Mouse (Mus musculus) heart, embryonic 15.5 days (tissue): ENCODE data around the gene Ptpre. TPM values are rescaled to one million over a fixed set of nuclear protein-coding genes. Genes with fewer than 3 reads are reported as not detected.
A peak's percentile ranks its signal among the peaks of the same experiment; 100 is the strongest.
"Not testable (repeated sequence)": the region's sequence is repeated elsewhere in the genome, so short reads cannot be mapped to it uniquely, and the experiment has no call there.

Source experiments
- ATAC-seq: fragments of 200-750 bp; cut with Nextera tagmentation; replicated peaks from 2 replicates; pipeline ENCODE4 v1.8.0; 2017; ENCODE audit warnings: low read depth, moderate TSS enrichment; ENCODE audit not compliant: insufficient number of reproducible peaks, insufficient read depth, low FRiP score
- H3K27ac ChIP-seq: fragments of 300-500 bp; sonication (generic); 2 replicates; pipeline ENCODE4 v1.5.1; 2015; ENCODE audit warnings: mild to moderate bottlenecking, inconsistent platforms
- H3K27me3 ChIP-seq: fragments of 300-500 bp; sonication (generic); 2 replicates; pipeline ENCODE4 v1.6.1; 2015; ENCODE audit warnings: inconsistent platforms
- H3K36me3 ChIP-seq: fragments of 300-500 bp; sonication (generic); 2 replicates; pipeline ENCODE4 v1.6.1; 2015; ENCODE audit warnings: mild to moderate bottlenecking, inconsistent platforms
- H3K4me1 ChIP-seq: fragments of 300-500 bp; sonication (generic); replicated peaks from 2 replicates; pipeline ENCODE4 v1.6.1; 2015; ENCODE audit warnings: inconsistent platforms
- H3K4me2 ChIP-seq: fragments of 300-500 bp; sonication (generic); 2 replicates; pipeline ENCODE4 v1.6.1; 2015; ENCODE audit warnings: inconsistent platforms, mild to moderate bottlenecking, moderate library complexity
- H3K4me3 ChIP-seq: fragments of 300-500 bp; sonication (generic); 2 replicates; pipeline ENCODE4 v1.5.1; 2015; ENCODE audit warnings: mild to moderate bottlenecking, inconsistent platforms
- H3K9ac ChIP-seq: fragments of 300-500 bp; sonication (generic); 2 replicates; pipeline ENCODE4 v1.6.1; 2015; ENCODE audit warnings: mild to moderate bottlenecking, inconsistent platforms
- H3K9me3 ChIP-seq: fragments of 300-500 bp; sonication (generic); replicated peaks from 2 replicates; pipeline ENCODE4 v1.6.1; 2016; ENCODE audit warnings: inconsistent platforms
- WGBS: fragments of 180-500 bp; shearing (Covaris S2); methylation state at CpG from one replicate; pipeline ENCODE4 v1.1.7; 2015; ENCODE audit warnings: mixed read lengths; 5-methylcytosine and 5-hydroxymethylcytosine counted together
- polyA plus RNA-seq: library from polyadenylated mRNA; unstranded; fragments of >200 nt; fragmentation: Nextera tagmentation; extraction: Ambion mirVana; gene quantifications from 2 replicates; pipeline ENCODE4 v1.2.1, GENCODE M21; 2015

The Ptpre gene
- polyA plus RNA-seq, 1 experiment from 2014 or later = 2.1 TPM

- no peaks in the 10 kb centered on the region for H3K36me3 ChIP-seq
- no peak for ATAC-seq
- no peak overlapping the region for H3K27ac ChIP-seq
- no peak overlapping the region for H3K9ac ChIP-seq
- H3K4me2 ChIP-seq = no peak overlapping the region
- no peak overlapping the region for H3K4me3 ChIP-seq
- WGBS = 39% methylated on average over 16 of the region's 16 CpGs
- no peaks in the 10 kb centered on the region for H3K9me3 ChIP-seq
- 0 out of 2 replicates have a peak, but pooled peaks cover 5% of the 10 kb centered on the region for H3K27me3 ChIP-seq
- H3K4me1 ChIP-seq = no peaks in the 10 kb centered on the region
Observed at GRCm38 (mm10) chr7:135668852-135669739, 131.8 kb downstream of the Ptpre start.

- no peak for ATAC-seq
- Histone ChIP-seq H3K9ac (no peak overlapping the region), H3K4me3 (no peak overlapping the region), H3K4me1 (peaks cover 6% of the 10 kb centered on the region), H3K9me3 (no peaks in the 10 kb centered on the region), H3K27ac (no peak overlapping the region), H3K27me3 (0 out of 2 replicates have a peak, but pooled peaks cover 9% of the 10 kb centered on the region), H3K4me2 (no peak overlapping the region), H3K36me3 (no peaks in the 10 kb centered on the region)
- 51% methylated on average over 3 of the region's 3 CpGs for WGBS
Observed at GRCm38 (mm10) chr7:135673576-135673975, 136.3 kb downstream of the Ptpre start.

GRCm38 (mm10) chr7:135676722-135677121 lies 139.4 kb downstream of the Ptpre start:
- H3K9me3 ChIP-seq = no peaks in the 10 kb centered on the region
- peaks cover 6% of the 10 kb centered on the region for H3K4me1 ChIP-seq
- 0 out of 2 replicates have a peak, but pooled peaks have one; percentile 28 for ATAC-seq
- H3K27me3 ChIP-seq = 0 out of 2 replicates have a peak, but pooled peaks cover 9% of the 10 kb centered on the region
- WGBS = 40% methylated on average over 8 of the region's 8 CpGs
- H3K4me2 ChIP-seq = no peak overlapping the region
- no peak overlapping the region for H3K27ac ChIP-seq
- no peak overlapping the region for H3K4me3 ChIP-seq
- H3K9ac ChIP-seq = no peak overlapping the region
- no peaks in the 10 kb centered on the region for H3K36me3 ChIP-seq

- no peak overlapping the region for H3K4me3 ChIP-seq
- no peak for ATAC-seq
- H3K4me1 ChIP-seq = peaks cover 6% of the 10 kb centered on the region
- H3K9ac ChIP-seq = no peak overlapping the region
- no peaks in the 10 kb centered on the region for H3K9me3 ChIP-seq
- 68% methylated on average over 5 of the region's 5 CpGs for WGBS
- H3K27ac ChIP-seq = no peak overlapping the region
- peaks cover 6% of the 10 kb centered on the region; the same call in 1 of the 2 replicates for H3K36me3 ChIP-seq
- H3K4me2 ChIP-seq = no peak overlapping the region
- H3K27me3 ChIP-seq = 0 out of 2 replicates have a peak, but pooled peaks cover 9% of the 10 kb centered on the region
Observed at GRCm38 (mm10) chr7:135680334-135680733, 143.1 kb downstream of the Ptpre start.

GRCm38 (mm10) chr7:135684098-135684497 lies 146.8 kb downstream of the Ptpre start:
- not testable (repeated sequence) for H3K4me2 ChIP-seq, H3K27ac ChIP-seq, H3K9me3 ChIP-seq, H3K4me1 ChIP-seq, H3K4me3 ChIP-seq, H3K27me3 ChIP-seq, H3K9ac ChIP-seq, ATAC-seq
- 68% methylated on average over 4 of the region's 4 CpGs for WGBS
- peaks cover 42% of the 10 kb centered on the region for H3K36me3 ChIP-seq

GRCm38 (mm10) chr7:135684938-135685337 lies 147.7 kb downstream of the Ptpre start:
- no peak overlapping the region for H3K27ac ChIP-seq
- H3K4me2 ChIP-seq = no peak overlapping the region
- ATAC-seq = no peak
- no peak overlapping the region for H3K4me3 ChIP-seq
- WGBS = 68% methylated on average over 7 of the region's 7 CpGs
- H3K4me1 ChIP-seq = no peaks in the 10 kb centered on the region
- peaks cover 49% of the 10 kb centered on the region for H3K36me3 ChIP-seq
- H3K9ac ChIP-seq = no peak overlapping the region
- no peaks in the 10 kb centered on the region for H3K9me3 ChIP-seq
- no peaks in the 10 kb centered on the region for H3K27me3 ChIP-seq

GRCm38 (mm10) chr7:135689396-135689795 lies 152.1 kb downstream of the Ptpre start:
- H3K36me3 ChIP-seq = peaks cover 78% of the 10 kb centered on the region
- no peaks in the 10 kb centered on the region for H3K4me1 ChIP-seq
- no peak for ATAC-seq
- no peak overlapping the region for H3K4me3 ChIP-seq
- H3K9ac ChIP-seq = no peak overlapping the region
- no peak overlapping the region for H3K27ac ChIP-seq
- no peak overlapping the region for H3K4me2 ChIP-seq
- 92% methylated on average over 7 of the region's 7 CpGs for WGBS
- H3K27me3 ChIP-seq = no peaks in the 10 kb centered on the region
- no peaks in the 10 kb centered on the region for H3K9me3 ChIP-seq

- H3K36me3 ChIP-seq = peaks cover 76% of the 10 kb centered on the region
- no peak overlapping the region for H3K4me3 ChIP-seq
- H3K9ac ChIP-seq = no peak overlapping the region
- no peak for ATAC-seq
- 91% methylated on average over 5 of the region's 5 CpGs for WGBS
- H3K4me1 ChIP-seq = peaks cover under 1% of the 10 kb centered on the region; the same call in 1 of the 2 replicates
- no peaks in the 10 kb centered on the region for H3K27me3 ChIP-seq
- H3K27ac ChIP-seq = no peak overlapping the region
- H3K9me3 ChIP-seq = no peaks in the 10 kb centered on the region
- H3K4me2 ChIP-seq = no peak overlapping the region
Observed at GRCm38 (mm10) chr7:135691941-135692340, 154.7 kb downstream of the Ptpre start.

- ATAC-seq = no peak
Observed at GRCm38 (mm10) chr7:135694130-135694529, 156.8 kb downstream of the Ptpre start.

GRCm38 (mm10) chr7:135694796-135695195 lies 157.5 kb downstream of the Ptpre start:
- WGBS = 94% methylated on average over 5 of the region's 5 CpGs
- Histone ChIP-seq H3K36me3 (peaks cover 69% of the 10 kb centered on the region), H3K9ac (no peak overlapping the region), H3K27me3 (no peaks in the 10 kb centered on the region), H3K4me1 (peaks cover 19% of the 10 kb centered on the region), H3K4me2 (no peak overlapping the region), H3K4me3 (no peak overlapping the region), H3K9me3 (no peaks in the 10 kb centered on the region), H3K27ac (no peak overlapping the region)
- ATAC-seq = no peak

More at GRCm38 (mm10) chr7:135694130-135694529, 156.8 kb downstream of the Ptpre start:
- no peak overlapping the region for H3K4me3 ChIP-seq
- WGBS = 91% methylated on average over 4 of the region's 4 CpGs
- no peak overlapping the region for H3K9ac ChIP-seq
- H3K4me2 ChIP-seq = no peak overlapping the region
- peaks cover 75% of the 10 kb centered on the region for H3K36me3 ChIP-seq
- H3K4me1 ChIP-seq = peaks cover 15% of the 10 kb centered on the region
- H3K27ac ChIP-seq = no peak overlapping the region
- no peaks in the 10 kb centered on the region for H3K27me3 ChIP-seq
- H3K9me3 ChIP-seq = no peaks in the 10 kb centered on the region

GRCm38 (mm10) chr7:135696127-135696526 lies 158.8 kb downstream of the Ptpre start:
- ATAC-seq = no peak
- WGBS = 70% methylated on average over 4 of the region's 4 CpGs
- H3K4me1 ChIP-seq = peaks cover 20% of the 10 kb centered on the region

More at GRCm38 (mm10) chr7:135696127-135696526, 158.8 kb downstream of the Ptpre start:
- Histone ChIP-seq H3K36me3 (peaks cover 75% of the 10 kb centered on the region), H3K9me3 (no peaks in the 10 kb centered on the region), H3K9ac (no peak overlapping the region), H3K27ac (no peak overlapping the region), H3K4me2 (no peak overlapping the region), H3K27me3 (no peaks in the 10 kb centered on the region), H3K4me3 (no peak overlapping the region)
